Mouse (Mus musculus) thymus, postnatal 14 days (tissue): ENCODE measurements around the gene Rsad2.
"Not testable (repeated sequence)": the region's sequence is repeated elsewhere in the genome, so short reads cannot be mapped to it uniquely, and the experiment has no call there.

Experiments
- DNase-seq: peaks from one replicate; pipeline ENCODE4 v3.0.0; 2021

Gene Rsad2

GRCm38 (mm10) chr12:26456028-26456698 lies at the start of gene Rsad2:
Rsad2 (minus strand) TSS chr12:26456452.
- DNase-seq, result peak; percentile 90

GRCm38 (mm10) chr12:26501042-26501441 lies 44.8 kb upstream of the Rsad2 start:
- no peak for DNase-seq

- DNase-seq, result peak; percentile 11
These were observed 33.7 kb upstream of the Rsad2 start for GRCm38 (mm10) chr12:26489942-26490341.

GRCm38 (mm10) chr12:26488617-26489274 lies 32.5 kb upstream of the Rsad2 start:
- no peak for DNase-seq

GRCm38 (mm10) chr12:26487874-26488616 lies 31.8 kb upstream of the Rsad2 start:
- no peak for DNase-seq

- DNase-seq, result not testable (repeated sequence)
These were observed 29.7 kb upstream of the Rsad2 start for GRCm38 (mm10) chr12:26485738-26486580.

- DNase-seq, result no peak
These were observed 22.1 kb upstream of the Rsad2 start for GRCm38 (mm10) chr12:26478196-26479004.

GRCm38 (mm10) chr12:26477198-26477597 lies 20.9 kb upstream of the Rsad2 start:
- no peak for DNase-seq

GRCm38 (mm10) chr12:26473746-26474145 lies 17.5 kb upstream of the Rsad2 start:
- DNase-seq, result no peak

GRCm38 (mm10) chr12:26472770-26473481 lies 16.7 kb upstream of the Rsad2 start:
- DNase-seq, result no peak

GRCm38 (mm10) chr12:26471376-26471775 lies 15.1 kb upstream of the Rsad2 start:
- no peak for DNase-seq

- DNase-seq, result no peak
These were observed 13.8 kb upstream of the Rsad2 start for GRCm38 (mm10) chr12:26470042-26470409.

- DNase-seq, result peak; percentile 84
These were observed 13.1 kb upstream of the Rsad2 start, which contains the start of gene Cmpk2 for GRCm38 (mm10) chr12:26469098-26470041. Cmpk2 (plus strand) TSS chr12:26469204.

GRCm38 (mm10) chr12:26465600-26465999 lies 9.3 kb upstream of the Rsad2 start:
- no peak for DNase-seq

- DNase-seq, result no peak
These were observed 3.8 kb upstream of the Rsad2 start for GRCm38 (mm10) chr12:26460091-26460490.

GRCm38 (mm10) chr12:26454682-26455081 lies 1.6 kb downstream of the Rsad2 start:
- no peak for DNase-seq

- DNase-seq, result no peak
These were observed 3.3 kb downstream of the Rsad2 start for GRCm38 (mm10) chr12:26452951-26453350.

GRCm38 (mm10) chr12:26451150-26451549 lies 5.1 kb downstream of the Rsad2 start:
- no peak for DNase-seq

GRCm38 (mm10) chr12:26449483-26449882 lies 6.8 kb downstream of the Rsad2 start:
- DNase-seq, result no peak
